Mouse (Mus musculus) erythroblast, embryonic 14.5 days (primary cell): ENCODE data around the gene Gjc1.

Experiments
- GATA1 ChIP-seq: IDR thresholded peaks from 2 replicates; pipeline ENCODE4 v1.6.1; 2012; ENCODE audit warnings: low read length, inconsistent platforms, mixed read lengths
- TAL1 ChIP-seq: IDR thresholded peaks from 3 replicates; pipeline ENCODE4 v1.6.1; 2012; ENCODE audit warnings: low read length, inconsistent platforms, mixed read lengths

GRCm38 (mm10) chr11:102781523-102781922 lies 38.0 kb downstream of the Gjc1 start:
- TF ChIP-seq TAL1 (no peak), GATA1 (no peak)
